27 mouse cellular contexts compared by ENCODE assay signal in genomic region chr5:89337966-89338657, GRCm38 (mm10).
DNase-seq lines count a peak whose midpoint lies in the region; ATAC-seq and TF ChIP-seq lines count a peak whose summit lies in the region.
"Had no signal": no experiment of that assay in that cellular context is flagged by ENCODE, and none has a peak within 500 bp of the region (broad histone marks: within the 10 kb centered on the region; RNA-seq: fewer than 3 reads in every experiment).

No protein-coding gene starts in this region.

- ATAC-seq in kidney, embryonic 16.5 days (ENCODE audit: low FRiP score, low TSS enrichment) = 0 out of 2 replicates have a peak, but pooled peaks have one; percentile 39
- peak; percentile 66; the same call in 1 of the 2 replicates for ATAC-seq in lung, embryonic 14.5 days (ENCODE audit: insufficient read depth)
- ATAC-seq: CD4-positive, CD25-positive, alpha-beta regulatory T cell, adult 4 months; forebrain, postnatal 0 days; inflammation-experienced regulatory T-cells, adult 6 months; midbrain, embryonic 15.5 days had no signal

- no peak for TF ChIP-seq CTCF in lung, embryonic 14.5 days (IDR thresholded peaks at IDR 0.05; ENCODE audit: low read depth)

- H3K9me3 ChIP-seq in kidney, embryonic 16.5 days (ENCODE audit: low read length) = no peaks in the 10 kb centered on the region
- H3K9me3 ChIP-seq in lung, embryonic 14.5 days (ENCODE audit: low read depth, low read length) = no peaks in the 10 kb centered on the region
- H3K9me3 ChIP-seq: embryonic facial prominence, embryonic 15.5 days; forebrain, embryonic 12.5 days; heart, embryonic 12.5 days; hindbrain, embryonic 15.5 days; limb, embryonic 12.5 days; liver, embryonic 15.5 days; midbrain, embryonic 10.5 days; midbrain, embryonic 15.5 days; neural tube, embryonic 15.5 days; stomach, embryonic 15.5 days had no signal

- 54% methylated on average over 7 of the region's 7 CpGs for WGBS in kidney, embryonic 16.5 days
- WGBS in lung, embryonic 14.5 days = 54% methylated on average over 7 of the region's 7 CpGs

- no peaks in the 10 kb centered on the region for H3K27me3 ChIP-seq in kidney, embryonic 16.5 days (ENCODE audit: insufficient read depth, low read length)
- no peaks in the 10 kb centered on the region for H3K27me3 ChIP-seq in lung, embryonic 14.5 days (ENCODE audit: insufficient read depth, low read length)
- H3K27me3 ChIP-seq: embryonic facial prominence, embryonic 15.5 days; forebrain, embryonic 12.5 days; heart, embryonic 12.5 days; hindbrain, embryonic 15.5 days; limb, embryonic 12.5 days; liver, embryonic 15.5 days; midbrain, embryonic 15.5 days; neural tube, embryonic 15.5 days; stomach, embryonic 15.5 days had no signal

- no peaks in the 10 kb centered on the region for H3K4me1 ChIP-seq in kidney, embryonic 16.5 days (ENCODE audit: insufficient read depth, low read length)
- no peaks in the 10 kb centered on the region for H3K4me1 ChIP-seq in lung, embryonic 14.5 days (ENCODE audit: insufficient read depth)
- H3K4me1 ChIP-seq: embryonic facial prominence, embryonic 15.5 days; forebrain, embryonic 12.5 days; heart, embryonic 12.5 days; hindbrain, embryonic 15.5 days; limb, embryonic 12.5 days; liver, embryonic 15.5 days; midbrain, embryonic 10.5 days; midbrain, embryonic 15.5 days; neural tube, embryonic 15.5 days; stomach, embryonic 15.5 days had no signal

- no peak overlapping the region for H3K4me2 ChIP-seq in kidney, embryonic 16.5 days (replicated peaks; ENCODE audit: low read depth, low read length)
- H3K4me2 ChIP-seq in lung, embryonic 14.5 days = no peak overlapping the region
- H3K4me2 ChIP-seq: embryonic facial prominence, embryonic 15.5 days; forebrain, embryonic 12.5 days; heart, embryonic 12.5 days; hindbrain, embryonic 15.5 days; limb, embryonic 12.5 days; liver, embryonic 15.5 days; midbrain, embryonic 15.5 days; neural tube, embryonic 15.5 days; stomach, embryonic 15.5 days had no signal

- DNase-seq in lung, adult 18-20 months = peak; percentile 6 to 10
- DNase-seq in lung, postnatal 14 days = no peak
- peak; percentile 9 for DNase-seq in lung, embryonic 14.5 days
- DNase-seq in lung, postnatal 36 days = peak; percentile 14
- no peak for DNase-seq in urinary bladder, adult 2 months (ENCODE audit: low spot score)
- no peak for DNase-seq in left cerebral cortex, adult 9 months (ENCODE audit: low spot score in 2 of 2)
- DNase-seq in thymus, postnatal 10 days (ENCODE audit: low spot score in 2 of 2) = no peak
- DNase-seq: adrenal gland, postnatal 25 days; cerebellum, adult 18-20 months; cerebellum, postnatal 14 days; forebrain, postnatal 0 days; heart, adult 2 months; right cerebral cortex, postnatal 25 days; thymus, postnatal 25 days had no signal

- H3K36me3 ChIP-seq in kidney, embryonic 16.5 days (ENCODE audit: insufficient read depth, low read length) = no peaks in the 10 kb centered on the region
- no peaks in the 10 kb centered on the region for H3K36me3 ChIP-seq in lung, embryonic 14.5 days (ENCODE audit: insufficient read depth)
- H3K36me3 ChIP-seq: embryonic facial prominence, embryonic 15.5 days; forebrain, embryonic 12.5 days; heart, embryonic 12.5 days; hindbrain, embryonic 15.5 days; limb, embryonic 12.5 days; liver, embryonic 15.5 days; midbrain, embryonic 10.5 days; midbrain, embryonic 15.5 days; neural tube, embryonic 15.5 days; stomach, embryonic 15.5 days had no signal

- no peak overlapping the region for H3K4me3 ChIP-seq in kidney, embryonic 16.5 days (ENCODE audit: low read length)
- H3K4me3 ChIP-seq in lung, embryonic 14.5 days (ENCODE audit: low read depth, low read length) = no peak overlapping the region
- H3K4me3 ChIP-seq: embryonic facial prominence, embryonic 15.5 days; forebrain, embryonic 12.5 days; heart, adult 2 months; heart, embryonic 12.5 days; hindbrain, embryonic 15.5 days; limb, embryonic 12.5 days; liver, embryonic 15.5 days; midbrain, embryonic 10.5 days; midbrain, embryonic 15.5 days; neural tube, embryonic 15.5 days; stomach, embryonic 15.5 days had no signal

- H3K27ac ChIP-seq in kidney, embryonic 16.5 days (ENCODE audit: low read length) = no peak overlapping the region
- peak overlapping the region; percentile 42; the same call in 1 of the 2 replicates for H3K27ac ChIP-seq in lung, embryonic 14.5 days (ENCODE audit: low read depth)
- H3K27ac ChIP-seq: embryonic facial prominence, embryonic 15.5 days; forebrain, embryonic 12.5 days; heart, adult 2 months; hindbrain, embryonic 15.5 days; limb, embryonic 12.5 days; liver, embryonic 15.5 days; midbrain, embryonic 10.5 days; midbrain, embryonic 15.5 days; neural tube, embryonic 15.5 days; stomach, embryonic 15.5 days had no signal

- H3K9ac ChIP-seq in kidney, embryonic 16.5 days (replicated peaks; ENCODE audit: low read length) = no peak overlapping the region
- H3K9ac ChIP-seq in lung, embryonic 14.5 days = no peak overlapping the region
- H3K9ac ChIP-seq: embryonic facial prominence, embryonic 15.5 days; forebrain, embryonic 12.5 days; forebrain, postnatal 0 days; heart, embryonic 12.5 days; hindbrain, embryonic 15.5 days; limb, embryonic 12.5 days; liver, embryonic 15.5 days; midbrain, embryonic 15.5 days; neural tube, embryonic 15.5 days; stomach, embryonic 15.5 days had no signal

Comparison
In these comparisons a context has a peak if more than half of its experiments do, and no peak if none do; other contexts are left out.
1. DNase-seq: peak in lung, adult 18-20 months (2 of 2), lung, embryonic 14.5 days (single experiment) and lung, postnatal 36 days (single experiment); none in lung, postnatal 14 days (single experiment), urinary bladder, adult 2 months (single experiment), left cerebral cortex, adult 9 months (0 of 2) and thymus, postnatal 10 days (0 of 2).